Mouse (Mus musculus) spleen, adult 2 months (tissue): ENCODE results near the gene Aldh1a3.

Experiments used
- CTCF ChIP-seq: fragments of 200-500 bp; IDR thresholded peaks from 2 replicates; pipeline ENCODE4 v1.5.1; 2011; ENCODE audit warnings: mild to moderate bottlenecking, inconsistent platforms; ENCODE audit not compliant: insufficient read depth, insufficient read length, insufficient replicate concordance; ENCODE audit errors: extremely low read depth
- POLR2A ChIP-seq: fragments of 200-500 bp; IDR thresholded peaks from 2 replicates; pipeline ENCODE4 v1.6.1; 2011; ENCODE audit warnings: low read depth, low read length, inconsistent platforms

DNA sequence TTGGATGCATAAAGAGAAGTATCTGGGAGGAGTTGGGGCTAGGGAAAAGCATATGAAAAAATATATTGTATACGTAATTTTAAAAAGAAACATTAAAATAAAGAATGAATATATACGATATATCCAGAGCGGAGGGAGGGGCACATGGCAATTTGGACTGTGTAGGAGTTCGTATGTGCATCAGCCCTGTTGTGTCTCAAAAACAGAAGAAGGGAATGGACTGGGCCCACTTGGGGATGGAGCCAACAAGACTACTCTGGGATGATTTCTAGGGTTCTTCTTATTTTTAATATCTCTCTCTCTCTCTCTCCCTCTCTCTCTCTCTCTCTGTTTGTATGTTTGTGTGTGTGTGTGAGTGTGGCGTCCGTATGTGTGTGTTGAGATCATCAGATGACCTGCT, 40.9 kb downstream of the Aldh1a3 start:
- TF ChIP-seq POLR2A, result no peak
- no peak for TF ChIP-seq CTCF
